Mouse (Mus musculus) heart, adult 2 months (tissue): ENCODE results near the gene Rnf111.

Source experiments
- CTCF ChIP-seq: fragments of 200-600 bp; IDR thresholded peaks from 2 replicates; pipeline ENCODE4 v1.8.1; 2022; ENCODE audit warnings: antibody characterized with exemption, mild to moderate bottlenecking, moderate library complexity
- EP300 ChIP-seq: fragments of 200-500 bp; IDR thresholded peaks from 2 replicates; pipeline ENCODE4 v1.6.1; 2011; ENCODE audit warnings: low read depth, low read length, control low read depth; ENCODE audit not compliant: insufficient read depth
- POLR2A ChIP-seq: fragments of 200-500 bp; IDR thresholded peaks from 2 replicates; pipeline ENCODE4 v1.6.1; 2011; ENCODE audit warnings: mild to moderate bottlenecking, low read depth, low read length, control low read depth; ENCODE audit not compliant: insufficient read depth

DNA sequence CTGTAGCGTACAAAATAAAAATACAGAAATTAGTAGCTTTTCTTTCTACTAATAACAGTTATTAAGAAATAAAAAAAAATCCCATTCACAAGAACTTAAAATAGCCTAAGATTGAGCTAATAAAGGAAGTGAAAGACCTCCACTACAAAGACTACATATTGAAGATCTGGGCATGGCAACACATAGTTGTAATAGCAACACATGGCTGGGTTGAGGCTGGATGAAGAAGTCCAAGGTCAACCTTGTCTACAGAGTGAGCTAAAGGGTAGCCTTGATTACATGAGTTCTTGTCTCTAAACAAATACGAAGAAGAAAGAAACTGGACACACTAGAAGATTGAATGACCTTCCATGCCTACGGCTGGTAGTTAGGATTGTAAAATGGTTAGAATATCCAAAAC, 20.3 kb upstream of the Rnf111 start:
- TF ChIP-seq POLR2A (no peak), CTCF (no peak), EP300 (no peak)
